Mouse (Mus musculus) liver, adult 2 months (tissue): ENCODE results near the gene Sox13.

Source experiments
- CTCF ChIP-seq: fragments of 200-500 bp; IDR thresholded peaks from 2 replicates; pipeline ENCODE4 v1.5.1; 2011; ENCODE audit warnings: low read depth, low read length, control low read depth
- POLR2A ChIP-seq: fragments of 200-500 bp; IDR thresholded peaks from 2 replicates; pipeline ENCODE4 v1.6.1; 2011; ENCODE audit warnings: low read length, control low read depth; ENCODE audit not compliant: insufficient read depth; ENCODE audit errors: extremely low read depth

DNA sequence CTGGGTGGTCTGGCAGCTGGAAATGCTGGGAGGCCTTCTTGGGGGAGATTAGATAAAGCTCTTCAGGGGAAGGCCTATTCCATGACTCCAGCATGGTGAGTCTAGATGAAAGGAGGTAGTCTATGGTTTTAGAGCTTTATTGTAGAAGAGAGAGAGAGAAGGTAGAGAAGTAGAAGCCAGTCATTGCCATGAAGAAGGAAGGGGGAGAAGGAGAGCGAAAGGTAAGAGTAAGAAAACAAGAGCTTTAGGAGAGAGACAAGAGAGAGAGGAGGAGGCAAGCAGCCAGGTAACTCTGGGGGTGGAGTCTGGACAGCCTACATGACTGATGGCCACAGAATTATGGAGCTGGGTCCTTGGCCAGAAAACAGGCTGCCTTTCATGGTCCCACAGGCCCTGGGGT lies 74.0 kb downstream of the Sox13 start, which contains the start of gene Ren1:
- TF ChIP-seq CTCF = no peak
- TF ChIP-seq POLR2A = no peak
